Mouse (Mus musculus): Measurements from ENCODE around the gene Gm45713.
"Not testable (repeated sequence)": the region's sequence is repeated elsewhere in the genome, so short reads cannot be mapped to it uniquely, and the experiment has no call there.

Gene Gm45713

GRCm38 (mm10) chr7:45141914-45142313 lies 5.9 kb upstream of the Gm45713 start:
- no peak for DNase-seq (ENCODE audit: low spot score)

- DNase-seq (ENCODE audit: low spot score) = no peak
Measured at GRCm38 (mm10) chr7:45141319-45141718, 5.3 kb upstream of the Gm45713 start.

DNA sequence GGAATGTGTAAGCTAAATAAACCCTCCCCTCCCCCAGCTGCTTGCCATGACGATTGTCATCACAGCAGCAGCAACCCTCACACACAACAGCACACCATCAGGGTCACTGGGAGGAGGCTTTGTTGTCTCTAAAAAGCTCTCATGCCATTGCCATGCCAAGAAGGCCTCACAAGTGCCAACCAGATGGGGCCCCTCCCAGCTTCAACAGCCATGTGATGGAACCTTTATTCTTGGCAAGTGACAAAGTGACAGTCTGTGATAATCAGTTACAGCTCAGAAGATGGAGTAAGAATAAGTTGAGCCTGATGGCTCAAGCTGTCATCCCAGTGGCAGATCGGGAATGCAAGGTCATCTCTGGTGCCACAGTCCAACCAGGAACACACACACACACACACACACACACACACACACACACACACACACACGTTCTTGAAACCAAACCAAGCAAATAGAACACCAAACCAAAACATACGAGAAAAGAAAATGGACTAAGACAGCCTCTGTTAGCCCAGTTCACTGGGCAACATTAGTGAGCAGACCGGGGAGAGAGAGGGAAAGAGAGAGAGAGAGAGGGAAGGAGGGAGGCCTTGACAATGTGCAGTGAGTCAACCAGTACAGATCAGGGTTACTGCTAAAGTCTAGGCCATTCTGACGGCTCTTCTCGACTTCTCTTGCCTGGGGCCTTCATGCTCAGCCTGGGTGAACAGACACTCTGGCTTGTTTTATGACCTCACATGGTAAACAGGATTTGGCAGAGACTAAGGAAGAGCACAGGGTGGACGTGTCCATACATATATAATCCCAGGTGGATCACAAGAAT lies 4.1 kb upstream of the Gm45713 start:
- no peak for DNase-seq (ENCODE audit: low spot score)

GRCm38 (mm10) chr7:45138403-45138802 lies 2.4 kb upstream of the Gm45713 start:
- DNase-seq (ENCODE audit: low spot score) = no peak

- no peak for DNase-seq (ENCODE audit: low spot score)
Measured at GRCm38 (mm10) chr7:45137171-45138006, 1.4 kb upstream of the Gm45713 start.

DNA sequence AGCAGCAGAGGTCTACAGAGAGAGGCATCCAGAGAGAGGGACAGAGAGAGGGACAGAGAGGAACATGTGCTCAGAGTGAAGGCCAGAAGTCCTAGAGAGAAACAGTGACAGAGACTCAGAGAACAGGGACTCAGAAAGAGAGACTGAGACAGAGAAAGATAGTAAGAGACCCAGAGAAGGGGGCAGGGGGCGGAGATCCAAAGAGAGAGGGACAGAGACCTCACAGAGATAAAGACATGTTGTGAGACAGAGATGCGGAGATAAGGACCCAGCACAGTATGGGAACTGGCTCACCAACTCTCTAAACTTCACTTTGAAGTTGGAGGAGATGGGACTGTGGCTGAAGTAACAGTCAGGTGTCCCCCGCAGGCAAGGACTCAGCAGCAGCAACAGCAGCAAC lies 661 bp downstream of the Gm45713 start:
- no peak for DNase-seq (ENCODE audit: low spot score)

GRCm38 (mm10) chr7:45134544-45135026 lies 1.4 kb downstream of the Gm45713 start:
- no peak for DNase-seq (ENCODE audit: low spot score)

GRCm38 (mm10) chr7:45133446-45134159 lies 2.4 kb downstream of the Gm45713 start:
- no peak for DNase-seq (ENCODE audit: low spot score)

DNA sequence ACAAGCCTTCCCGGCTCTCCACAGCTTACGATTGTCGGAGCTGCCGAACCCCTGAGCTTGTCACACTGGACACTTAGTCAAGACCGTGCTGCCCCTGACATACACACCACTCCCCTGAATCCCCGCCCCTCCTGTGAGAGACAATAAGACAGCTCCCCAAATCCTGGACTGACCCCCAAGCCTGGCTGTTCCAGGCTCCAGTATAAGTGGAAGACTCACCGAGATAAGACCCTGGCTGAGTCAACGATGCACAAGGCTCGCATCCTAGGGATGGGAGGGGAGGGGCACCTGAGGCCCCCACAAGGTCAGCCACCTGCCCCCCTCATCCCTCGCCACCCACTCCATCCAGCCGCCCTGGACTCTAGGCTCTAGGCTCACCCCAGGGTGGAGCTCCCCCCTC lies 4.2 kb downstream of the Gm45713 start:
- no peak for DNase-seq (ENCODE audit: low spot score)

DNA sequence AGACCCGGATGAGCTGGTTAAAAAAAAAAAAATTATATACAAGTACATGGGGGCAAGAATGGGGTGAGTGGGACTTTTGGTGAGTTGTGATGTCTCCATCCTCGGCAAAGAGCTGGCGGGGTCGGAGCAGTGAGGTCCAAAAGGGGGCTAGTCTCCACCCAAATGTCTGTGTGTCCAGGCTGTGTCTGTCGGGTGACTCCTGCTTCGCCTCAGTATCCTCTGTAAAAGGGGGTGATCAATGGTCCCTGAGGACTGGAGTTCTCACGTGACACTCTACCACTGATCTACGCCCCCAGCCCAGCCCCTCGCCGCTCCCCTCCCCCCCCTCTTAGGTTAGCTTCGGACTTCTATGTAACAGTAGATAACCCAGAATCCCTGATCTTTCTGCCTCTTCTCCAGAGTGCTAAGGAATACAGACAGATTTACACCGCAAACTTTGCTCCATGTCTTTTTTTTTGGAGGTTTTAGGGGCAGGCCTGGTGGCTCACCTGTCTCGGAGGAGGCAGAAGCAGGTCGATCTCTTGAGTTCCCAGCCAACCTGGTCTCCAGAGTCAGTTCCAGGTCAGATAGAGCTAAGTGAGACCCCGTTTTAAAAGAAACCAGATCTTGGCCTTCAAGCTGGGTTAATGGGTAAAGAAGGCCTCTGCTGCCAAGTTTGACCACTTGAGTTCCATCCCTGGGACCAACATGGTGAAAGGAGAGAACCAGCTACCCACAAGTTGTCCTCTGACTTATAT lies 6.1 kb downstream of the Gm45713 start:
- no peak for DNase-seq (ENCODE audit: low spot score)

- no peak for DNase-seq (ENCODE audit: low spot score)
Measured at GRCm38 (mm10) chr7:45129318-45129717, 6.7 kb downstream of the Gm45713 start.

- peak; percentile 99 for DNase-seq (ENCODE audit: low spot score)
Measured at GRCm38 (mm10) chr7:45128624-45129246, 7.3 kb downstream of the Gm45713 start, which contains the start of gene Rpl13a. Gene Rpl13a (minus strand): TSS chr7:45128761.

DNA sequence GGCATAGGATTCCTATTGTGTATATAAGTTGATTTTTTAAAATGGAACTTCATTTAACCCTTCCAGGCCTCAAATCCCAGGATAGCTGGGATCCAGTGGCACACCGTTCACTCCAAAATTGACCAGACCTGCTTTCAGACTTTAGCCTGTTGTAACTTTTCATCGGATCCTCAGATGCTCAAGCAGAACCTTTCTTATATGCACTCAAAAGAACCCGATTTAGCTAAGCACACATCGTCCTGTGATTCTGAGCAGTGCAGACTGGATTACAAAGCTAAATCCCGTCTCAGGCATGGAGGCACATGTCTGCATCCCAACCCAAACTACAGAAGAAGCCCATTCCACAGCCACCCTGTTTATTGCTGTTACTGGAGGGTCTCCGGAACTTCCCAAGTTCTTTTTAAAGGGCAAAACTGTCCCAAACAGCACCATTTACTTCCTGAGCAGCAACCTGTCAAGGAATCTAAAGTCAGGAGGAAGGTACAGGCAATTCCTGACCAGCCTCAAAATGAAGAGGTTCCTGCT lies 8.3 kb downstream of the Gm45713 start:
- DNase-seq (ENCODE audit: low spot score) = no peak

- DNase-seq (ENCODE audit: low spot score) = no peak
Measured at GRCm38 (mm10) chr7:45126844-45127699, 9.0 kb downstream of the Gm45713 start.

DNA sequence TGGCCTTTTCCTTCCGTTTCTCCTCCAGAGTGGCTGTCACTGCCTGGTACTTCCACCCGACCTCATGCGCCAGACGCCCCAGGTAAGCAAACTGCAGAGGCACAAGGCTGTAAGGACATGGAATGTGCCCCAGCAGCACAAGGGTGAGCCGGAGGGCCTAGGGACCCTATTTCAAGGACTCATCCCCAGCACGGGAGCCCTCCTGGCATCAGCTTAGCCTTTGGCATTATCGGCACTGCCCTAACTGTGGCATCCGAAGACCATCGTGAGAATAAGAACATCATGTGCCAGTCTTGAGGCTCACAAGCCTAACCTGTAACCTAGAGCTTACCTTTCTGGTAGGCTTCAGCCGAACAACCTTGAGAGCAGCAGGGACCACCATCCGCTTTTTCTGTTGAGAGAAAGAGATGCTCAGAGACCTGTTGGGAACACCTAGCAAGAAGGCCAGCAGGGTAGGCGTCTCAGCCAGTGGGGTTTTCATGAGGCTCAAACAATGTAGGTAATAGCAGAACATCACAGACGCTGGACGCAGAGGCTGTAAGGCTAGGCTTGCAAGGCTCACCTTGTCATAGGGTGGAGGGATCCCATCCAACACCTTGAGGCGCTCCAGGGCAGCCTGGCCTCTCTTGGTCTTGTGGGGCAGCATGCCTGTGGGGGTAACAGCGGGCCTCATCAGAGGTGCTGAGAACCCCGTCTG lies 9.7 kb downstream of the Gm45713 start:
- no peak for DNase-seq (ENCODE audit: low spot score)

- DNase-seq (ENCODE audit: low spot score) = not testable (repeated sequence)
Measured at GRCm38 (mm10) chr7:45125649-45126048, 10.4 kb downstream of the Gm45713 start.

DNA sequence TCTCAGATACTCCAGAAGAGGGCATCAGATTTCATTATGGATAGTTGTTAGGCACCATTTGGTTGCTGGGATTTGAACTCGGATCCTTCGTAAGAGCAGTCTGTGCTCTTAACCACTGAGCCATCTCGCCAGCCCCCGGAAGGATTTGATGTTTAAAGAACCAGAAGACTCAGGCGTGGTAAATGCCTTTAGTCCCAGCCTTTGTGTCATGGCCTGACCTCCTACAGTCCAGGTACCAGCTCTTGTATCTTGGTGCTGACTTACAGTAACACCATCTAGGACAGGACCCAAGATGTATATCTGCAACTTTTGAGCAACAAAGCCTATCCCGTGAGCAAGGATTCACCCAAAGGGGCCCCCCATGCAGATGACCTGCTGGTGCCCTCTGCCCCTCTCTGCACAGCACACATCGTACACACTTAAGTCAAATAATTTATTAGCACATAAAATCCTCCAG lies 10.9 kb downstream of the Gm45713 start:
- no peak for DNase-seq (ENCODE audit: low spot score)

DNA sequence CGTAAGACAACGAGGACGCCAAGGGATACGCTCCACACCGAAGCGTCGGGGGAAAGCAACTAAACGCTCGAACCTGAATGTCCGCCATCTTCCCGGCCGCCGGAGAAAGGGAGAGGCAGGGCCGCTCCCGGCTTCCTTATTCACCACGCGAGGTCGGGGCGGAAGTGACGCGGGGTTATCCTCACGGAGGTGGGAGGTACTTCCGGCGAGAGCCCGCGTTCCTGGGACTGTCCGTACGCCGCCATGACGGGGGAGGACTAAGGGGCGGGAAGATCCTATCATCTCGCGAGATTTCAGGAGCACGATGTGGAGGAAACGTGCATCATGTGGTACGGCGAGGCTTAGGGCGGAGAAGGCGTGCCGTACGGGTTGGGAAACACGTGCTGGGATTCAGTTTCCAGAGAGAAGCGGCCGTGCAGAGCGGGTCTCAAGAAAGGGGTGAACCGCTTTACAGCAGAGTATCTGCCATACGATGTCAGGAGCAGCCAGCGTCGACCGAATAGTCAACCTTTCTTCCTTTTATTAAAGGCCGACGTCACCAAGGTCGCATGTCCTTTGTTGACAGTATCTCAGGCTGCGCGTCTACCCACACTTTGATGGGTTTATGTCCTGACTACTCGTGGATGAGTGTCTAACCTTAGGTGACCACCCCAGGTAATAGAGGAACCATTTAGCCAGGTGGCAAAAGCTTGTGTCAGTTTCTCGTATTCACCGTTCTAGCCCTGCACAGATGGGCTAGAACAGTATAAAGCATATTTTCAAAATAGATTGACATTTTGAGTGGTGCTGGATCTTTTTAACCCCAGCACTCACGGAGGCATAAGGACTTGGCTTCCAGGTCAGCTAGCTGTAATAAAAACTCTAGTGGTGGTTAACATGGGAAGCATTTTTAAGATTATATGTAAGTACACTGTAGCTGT lies 11.5 kb downstream of the Gm45713 start, which contains the start of gene Rps11:
Gene Rps11 (minus strand): TSS at position 216 of the 920 bp plus-strand sequence.
- DNase-seq (ENCODE audit: low spot score) = peak; percentile 98

Data from ovary, adult 18-20 months (tissue).